Mouse (Mus musculus) heart, postnatal 4 days (tissue): ENCODE results near the gene Fank1. TPM values are rescaled to one million over a fixed set of nuclear protein-coding genes. Genes with fewer than 3 reads are reported as not detected.

Source experiments
- DNase-seq: peaks from one replicate; pipeline ENCODE4 v3.0.0; 2021
- total RNA-seq, 2 experiments: library from RNA; stranded (reverse); gene quantifications; 2 replicates each; pipeline ENCODE4 v1.2.3; 2021

Gene Fank1
- total RNA-seq, 2 experiments from 2014 or later: not detected

- DNase-seq: no peak
These were observed 132.3 kb downstream of the Fank1 start for GRCm38 (mm10) chr7:133908966-133909365.

GRCm38 (mm10) chr7:133909833-133910375, 133.2 kb downstream of the Fank1 start:
- no peak for DNase-seq

- DNase-seq: no peak
These were observed 135.2 kb downstream of the Fank1 start for GRCm38 (mm10) chr7:133911881-133912280.

GRCm38 (mm10) chr7:133916230-133916629, 139.6 kb downstream of the Fank1 start:
- DNase-seq: no peak

GRCm38 (mm10) chr7:133919306-133919705, 142.6 kb downstream of the Fank1 start:
- no peak for DNase-seq

GRCm38 (mm10) chr7:133919918-133920317, 143.3 kb downstream of the Fank1 start:
- peak; percentile 40 for DNase-seq

- DNase-seq: no peak
These were observed 144.1 kb downstream of the Fank1 start for GRCm38 (mm10) chr7:133920724-133921123.

- DNase-seq: no peak
These were observed 144.6 kb downstream of the Fank1 start for GRCm38 (mm10) chr7:133921291-133921690.

GRCm38 (mm10) chr7:133923994-133924393, 147.3 kb downstream of the Fank1 start:
- DNase-seq: no peak

- no peak for DNase-seq
These were observed 149.1 kb downstream of the Fank1 start for GRCm38 (mm10) chr7:133925771-133926170.

GRCm38 (mm10) chr7:133928981-133929380, 152.3 kb downstream of the Fank1 start:
- no peak for DNase-seq

Other genes with a start within 250 kb of the Fank1 start
- not detected for gene Tex36, start 174.7 kb upstream of the Fank1 start, total RNA-seq
- gene Edrf1, start 139.3 kb upstream of the Fank1 start, total RNA-seq: 10 to 100 TPM; 10.9 to 13.0 TPM
- not detected for gene Mmp21, start 96.8 kb upstream of the Fank1 start, total RNA-seq
- 10 to 100 TPM; 45.8 to 54.5 TPM for gene Bccip, start 67.5 kb upstream of the Fank1 start, total RNA-seq
- 10 to 100 TPM; 13.0 to 14.5 TPM for gene Uros, start 66.8 kb upstream of the Fank1 start, total RNA-seq
- gene Dhx32, start 5.9 kb downstream of the Fank1 start, total RNA-seq: 10 to 100 TPM; 39.0 to 41.5 TPM